Mouse (Mus musculus): ENCODE data around the gene Fam219a.

DNA sequence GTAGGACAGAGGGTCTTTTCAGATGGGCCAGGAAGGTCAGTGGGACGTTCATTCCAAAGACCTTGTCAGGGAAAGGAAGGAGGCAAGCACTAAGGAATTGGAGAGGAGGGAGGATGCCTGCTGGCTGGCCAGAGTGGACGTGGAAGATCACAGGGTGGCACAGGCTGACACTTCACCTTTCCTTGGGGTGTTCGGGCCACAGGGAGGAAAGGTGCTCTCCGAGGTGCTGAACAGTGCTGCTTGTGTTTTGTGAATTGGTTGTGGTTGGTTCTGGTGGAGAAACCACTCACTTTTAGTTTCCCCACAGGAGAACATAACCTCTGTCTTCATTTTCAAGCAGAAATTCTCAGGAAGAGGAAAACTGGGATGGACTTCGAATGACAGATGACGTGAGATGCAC lies 36.9 kb downstream of the Fam219a start:
- no peak for TF ChIP-seq CTCF (IDR thresholded peaks at IDR 0.05; ENCODE audit: insufficient read depth, low read depth, low read length)
- TF ChIP-seq POLR2A (IDR thresholded peaks at IDR 0.05; ENCODE audit: insufficient read depth, low read depth, low read length) = no peak
